Mouse (Mus musculus): ENCODE results near the gene Fcho1. TPM values are rescaled to one million over a fixed set of nuclear protein-coding genes. Genes with fewer than 3 reads are reported as not detected.
"Not testable (repeated sequence)": the region's sequence is repeated elsewhere in the genome, so short reads cannot be mapped to it uniquely, and the experiment has no call there.

Gene Fcho1
- polyA plus RNA-seq (2015; fragmentation: Nextera tagmentation; extraction: Ambion mirVana) = 8.1 and 9.8 TPM in 2 replicates

DNA sequence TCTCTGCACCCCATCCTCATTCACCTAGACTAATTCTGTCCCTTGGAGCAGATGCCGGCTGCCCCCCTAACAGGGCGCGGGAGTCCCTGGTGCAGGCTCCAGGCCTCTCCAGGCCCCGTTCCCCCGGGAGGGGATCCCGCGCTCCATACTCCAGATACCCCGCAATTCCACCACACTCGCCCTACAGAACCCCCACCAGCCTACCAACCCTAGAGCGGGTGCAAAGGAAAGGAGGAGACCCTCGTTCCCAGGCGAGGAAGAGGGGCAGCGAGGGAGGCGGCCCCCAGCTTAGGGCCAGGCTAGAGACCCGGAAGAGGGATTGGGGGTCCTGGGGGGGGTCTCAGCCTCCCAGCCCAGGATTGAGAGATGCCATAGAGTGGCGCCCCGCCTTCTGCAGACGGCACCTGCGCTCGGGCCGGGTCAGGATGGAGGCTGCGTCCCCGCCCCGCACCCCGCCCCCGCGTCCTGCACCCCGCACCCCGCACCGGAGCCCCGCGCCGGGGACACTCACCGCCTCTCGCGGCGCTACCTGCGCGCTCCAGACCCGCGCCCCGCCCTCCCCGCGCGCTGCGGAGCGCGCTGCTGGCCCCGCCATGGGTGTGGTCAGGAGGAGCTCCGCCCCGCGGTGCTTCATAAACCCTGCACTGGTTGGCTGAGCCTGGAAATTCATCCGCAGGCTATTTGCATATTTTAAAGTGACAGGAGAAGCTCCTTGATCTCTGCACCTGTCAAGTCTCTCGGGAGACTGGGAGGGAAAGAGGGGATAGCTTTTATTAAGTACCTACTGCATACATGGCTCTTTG, at the start of gene Fcho1:
Fcho1 (minus strand) TSS at position 595 of the 803 bp plus-strand sequence.
- Histone ChIP-seq H3K9me3 (replicated peaks) (no peaks in the 10 kb centered on the region), H3K36me3 (no peaks in the 10 kb centered on the region), H3K27ac (replicated peaks) (no peak within 1 kb of the TSS), H3K27me3 (peaks cover 29% of the 10 kb centered on the region), H3K9ac (peak within 1 kb of the TSS; percentile 24), H3K4me3 (replicated peaks) (peak within 1 kb of the TSS; percentile 59), H3K4me2 (replicated peaks) (peak within 1 kb of the TSS; percentile 86), H3K4me1 (peaks cover 19% of the 10 kb centered on the region)
- WGBS = under 1% methylated on average over 54 of the region's 54 CpGs
- peak; percentile 74 for ATAC-seq (ENCODE audit: insufficient number of reproducible peaks, low FRiP score, low TSS enrichment, low read depth)

DNA sequence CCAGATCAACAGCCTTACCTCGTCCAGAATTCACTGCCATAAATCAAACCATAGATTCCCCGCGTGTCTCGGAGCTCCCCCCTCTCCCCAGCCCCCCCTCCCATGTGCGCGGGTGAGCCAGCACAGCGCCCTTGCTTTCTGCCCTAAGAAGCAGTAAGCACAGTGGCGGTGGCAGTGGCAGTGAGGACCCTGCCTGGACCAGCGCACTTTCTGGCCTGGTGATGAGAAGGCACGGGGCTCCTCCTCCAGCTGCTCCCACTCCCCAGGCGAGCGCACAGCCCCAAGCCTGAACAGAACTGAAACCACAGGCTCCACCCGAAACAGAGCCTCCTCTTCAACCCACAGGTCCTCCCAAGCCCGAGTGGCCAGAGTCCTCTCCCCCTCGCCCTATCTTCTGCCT, 45.8 kb upstream of the Fcho1 start:
- H3K4me3 ChIP-seq (replicated peaks) = no peak overlapping the region
- H3K27ac ChIP-seq (replicated peaks) = no peak overlapping the region
- no peaks in the 10 kb centered on the region for H3K36me3 ChIP-seq
- WGBS = 87% methylated on average over 15 of the region's 15 CpGs
- H3K4me2 ChIP-seq (replicated peaks) = no peak overlapping the region
- H3K27me3 ChIP-seq = no peaks in the 10 kb centered on the region
- no peaks in the 10 kb centered on the region for H3K4me1 ChIP-seq
- H3K9me3 ChIP-seq (replicated peaks) = peaks cover 6% of the 10 kb centered on the region; the same call in 1 of the 2 replicates
- H3K9ac ChIP-seq = no peak overlapping the region
- no peak for ATAC-seq (ENCODE audit: insufficient number of reproducible peaks, low FRiP score, low TSS enrichment, low read depth)

DNA sequence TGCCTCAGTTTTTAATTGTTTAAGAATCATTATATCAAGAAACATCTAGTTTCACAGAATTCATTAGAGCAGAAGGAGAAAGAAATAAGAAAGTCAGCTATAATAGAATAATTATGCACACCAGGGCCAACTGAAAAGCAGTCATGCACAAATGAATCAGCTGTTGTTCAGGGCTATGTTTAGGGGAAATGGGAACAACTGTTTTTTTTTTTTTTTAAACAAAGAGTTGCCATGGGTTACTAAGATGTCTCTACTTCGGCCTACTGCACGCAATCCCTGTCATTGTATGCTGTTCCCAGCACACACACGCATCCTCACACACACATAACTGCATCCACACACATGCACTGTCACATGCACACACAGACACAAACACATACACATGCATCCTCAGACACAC, 33.3 kb upstream of the Fcho1 start:
- Histone ChIP-seq H3K4me2 (replicated peaks) (no peak overlapping the region), H3K27ac (replicated peaks) (no peak overlapping the region), H3K4me3 (replicated peaks) (no peak overlapping the region), H3K9ac (no peak overlapping the region), H3K27me3 (no peaks in the 10 kb centered on the region), H3K4me1 (no peaks in the 10 kb centered on the region), H3K36me3 (no peaks in the 10 kb centered on the region), H3K9me3 (replicated peaks) (no peaks in the 10 kb centered on the region)
- no peak for ATAC-seq (ENCODE audit: insufficient number of reproducible peaks, low FRiP score, low TSS enrichment, low read depth)
- WGBS = 85% methylated on average over 3 of the region's 3 CpGs

DNA sequence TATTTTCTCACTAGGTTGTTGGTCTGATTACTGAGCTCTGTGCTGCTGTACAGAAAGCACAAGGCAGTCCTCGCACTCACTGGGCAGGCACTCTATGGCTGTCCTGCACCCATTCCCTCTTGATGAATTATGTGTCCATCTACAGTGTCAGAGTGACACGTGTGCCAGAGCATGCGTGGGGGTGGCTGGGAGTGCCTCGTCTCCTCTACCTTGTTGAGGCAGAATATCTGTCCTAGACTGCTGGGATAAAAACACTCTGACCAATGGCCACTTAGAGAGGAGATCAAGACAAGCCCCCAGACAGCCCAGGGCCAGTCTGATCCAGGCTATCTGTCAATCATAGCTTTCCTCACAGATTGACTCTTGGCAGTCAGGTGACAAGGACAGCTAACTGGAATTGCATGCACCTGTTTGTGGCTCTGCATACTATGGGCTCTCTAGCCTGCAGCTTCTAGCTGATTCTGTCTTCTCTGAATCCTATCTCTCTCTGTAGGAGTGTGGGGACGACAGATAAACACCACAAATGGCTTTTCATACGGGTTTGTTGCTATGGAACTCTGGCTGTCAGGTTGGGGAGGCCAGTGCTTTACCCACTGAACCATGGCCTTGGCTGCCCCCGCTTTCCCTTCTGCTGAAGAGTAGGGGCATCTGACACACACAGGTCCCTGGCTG, 27.5 kb upstream of the Fcho1 start:
- not testable (repeated sequence) for H3K9ac ChIP-seq

DNA sequence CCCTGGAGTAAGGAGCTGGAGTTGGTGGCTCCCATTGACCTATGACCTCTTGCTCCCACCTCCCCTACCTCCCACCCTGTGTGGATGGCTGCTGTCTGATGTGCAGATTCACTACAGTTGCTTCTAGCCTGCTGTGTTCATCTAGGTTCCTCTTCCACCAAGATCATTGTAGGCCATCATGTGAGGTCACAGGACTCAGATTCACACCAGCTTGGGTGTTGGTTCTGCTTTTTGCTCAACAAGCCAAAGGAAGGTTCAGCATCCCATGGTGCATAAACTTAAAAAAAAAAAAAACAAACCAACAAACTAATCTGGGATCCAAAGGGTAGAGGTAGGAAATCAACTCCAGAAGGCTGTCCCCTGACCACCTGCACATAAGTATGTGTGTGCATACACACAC, 26.7 kb upstream of the Fcho1 start:
- not testable (repeated sequence) for ATAC-seq (ENCODE audit: insufficient number of reproducible peaks, low FRiP score, low TSS enrichment, low read depth); H3K4me1 ChIP-seq

More for the DNA sequence above, 27.5 kb upstream of the Fcho1 start:
- H3K4me3 ChIP-seq (replicated peaks); H3K27me3 ChIP-seq; H3K27ac ChIP-seq (replicated peaks); H3K36me3 ChIP-seq; ATAC-seq (ENCODE audit: insufficient number of reproducible peaks, low FRiP score, low TSS enrichment, low read depth); H3K4me2 ChIP-seq (replicated peaks); H3K9me3 ChIP-seq (replicated peaks); H3K4me1 ChIP-seq: not testable (repeated sequence)
- 60% methylated on average over 7 of the region's 7 CpGs for WGBS

DNA sequence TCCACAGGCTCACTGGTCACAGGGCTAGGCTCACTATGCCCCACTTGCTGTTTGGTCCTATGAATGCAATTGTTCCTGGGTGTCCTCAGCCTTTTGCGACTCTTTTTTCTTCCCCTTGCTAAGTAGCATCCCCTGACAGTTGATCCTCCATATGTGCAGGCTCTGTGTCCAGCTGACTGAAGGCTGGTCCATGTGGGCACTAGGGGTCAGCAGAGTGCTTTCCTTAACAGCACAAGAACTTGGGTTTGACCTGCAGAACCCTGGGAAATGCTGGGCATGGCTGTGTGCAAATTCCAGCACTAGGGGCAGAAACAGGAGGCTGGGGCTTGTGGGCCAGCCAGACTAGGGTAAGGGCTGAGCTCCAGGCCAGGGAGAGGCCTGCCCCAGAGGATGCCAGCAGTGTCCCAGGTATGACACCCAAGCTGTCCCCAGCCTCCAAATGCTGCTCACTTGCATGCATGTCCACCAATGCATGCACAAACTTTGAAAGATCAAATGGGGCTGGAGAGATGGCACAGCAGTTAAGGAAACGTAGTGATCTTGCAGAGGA, 25.9 kb upstream of the Fcho1 start:
- H3K9me3 ChIP-seq (replicated peaks); H3K36me3 ChIP-seq; H3K9ac ChIP-seq; H3K27me3 ChIP-seq; H3K4me3 ChIP-seq (replicated peaks); H3K4me2 ChIP-seq (replicated peaks); H3K27ac ChIP-seq (replicated peaks); H3K4me1 ChIP-seq: not testable (repeated sequence)
- WGBS = 57% methylated on average over 2 of the region's 2 CpGs
- 0 out of 2 replicates have a peak, but pooled peaks have one; percentile 16 for ATAC-seq (ENCODE audit: insufficient number of reproducible peaks, low FRiP score, low TSS enrichment, low read depth)

More for the DNA sequence above, 26.7 kb upstream of the Fcho1 start:
- not testable (repeated sequence) for H3K36me3 ChIP-seq; H3K27me3 ChIP-seq; H3K9ac ChIP-seq; H3K9me3 ChIP-seq (replicated peaks); H3K4me2 ChIP-seq (replicated peaks); H3K4me3 ChIP-seq (replicated peaks); H3K27ac ChIP-seq (replicated peaks)

DNA sequence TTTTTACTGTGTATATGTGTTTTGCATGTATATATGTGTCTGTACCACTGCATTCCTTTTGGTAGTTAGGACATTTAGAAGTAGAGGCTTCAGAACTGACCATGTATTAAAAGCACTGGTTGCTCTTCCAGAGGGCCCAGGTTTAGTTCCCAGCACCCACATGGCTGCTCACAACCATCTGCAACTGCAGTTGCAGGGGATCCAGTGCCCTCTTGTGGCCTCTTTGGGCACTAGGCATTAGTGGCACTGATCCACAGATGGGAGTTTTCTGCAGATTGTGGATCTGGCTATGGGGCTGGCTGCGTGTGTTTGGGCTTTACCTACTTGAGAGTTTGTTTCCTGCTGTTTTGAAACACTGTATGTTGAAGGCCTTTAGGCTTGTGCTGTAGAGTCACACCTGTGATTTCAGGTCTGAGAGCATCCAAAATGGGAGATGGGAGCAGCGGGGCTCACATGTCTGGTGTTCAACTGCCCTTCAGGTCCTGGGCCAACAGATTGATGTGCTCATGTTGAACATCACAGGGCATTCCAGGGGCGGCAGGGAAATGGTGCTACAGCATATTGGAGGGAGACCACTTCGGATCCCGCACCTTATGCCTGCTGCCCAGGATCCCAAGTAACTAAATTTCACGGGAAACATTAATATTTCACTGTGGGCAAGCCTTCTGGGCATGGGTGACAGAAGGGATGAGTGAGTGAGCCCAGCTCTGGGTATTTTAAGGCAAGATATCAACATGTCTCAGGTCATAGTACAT, 24.0 kb upstream of the Fcho1 start:
- ATAC-seq (ENCODE audit: insufficient number of reproducible peaks, low FRiP score, low TSS enrichment, low read depth); H3K27me3 ChIP-seq; H3K9ac ChIP-seq; H3K9me3 ChIP-seq (replicated peaks); H3K4me1 ChIP-seq; H3K27ac ChIP-seq (replicated peaks); H3K4me3 ChIP-seq (replicated peaks); H3K36me3 ChIP-seq; H3K4me2 ChIP-seq (replicated peaks): not testable (repeated sequence)
- 86% methylated on average over 6 of the region's 6 CpGs for WGBS

DNA sequence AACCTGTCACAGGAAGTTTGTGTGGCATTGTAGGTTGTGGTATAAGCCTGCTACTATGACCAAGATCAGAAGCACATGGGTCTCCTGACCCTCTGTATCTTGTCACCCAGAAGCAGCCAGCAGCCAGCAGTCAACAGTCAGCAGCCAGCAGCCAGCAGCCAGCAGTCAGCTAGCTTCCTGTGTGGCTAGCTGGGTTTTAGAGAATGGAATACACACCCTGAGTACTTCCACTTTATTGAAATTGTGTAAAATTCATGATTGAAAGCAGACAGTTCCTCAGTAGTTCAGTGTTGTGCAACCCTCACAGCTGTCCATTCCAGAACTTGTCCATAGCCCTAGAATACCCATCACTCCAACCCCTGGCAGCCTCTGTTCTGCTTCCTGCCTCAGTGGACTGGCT, 21.6 kb upstream of the Fcho1 start:
- not testable (repeated sequence) for H3K4me2 ChIP-seq (replicated peaks); H3K4me1 ChIP-seq; H3K27me3 ChIP-seq; H3K36me3 ChIP-seq; H3K9ac ChIP-seq; H3K9me3 ChIP-seq (replicated peaks); H3K4me3 ChIP-seq (replicated peaks); H3K27ac ChIP-seq (replicated peaks); ATAC-seq (ENCODE audit: insufficient number of reproducible peaks, low FRiP score, low TSS enrichment, low read depth)

DNA sequence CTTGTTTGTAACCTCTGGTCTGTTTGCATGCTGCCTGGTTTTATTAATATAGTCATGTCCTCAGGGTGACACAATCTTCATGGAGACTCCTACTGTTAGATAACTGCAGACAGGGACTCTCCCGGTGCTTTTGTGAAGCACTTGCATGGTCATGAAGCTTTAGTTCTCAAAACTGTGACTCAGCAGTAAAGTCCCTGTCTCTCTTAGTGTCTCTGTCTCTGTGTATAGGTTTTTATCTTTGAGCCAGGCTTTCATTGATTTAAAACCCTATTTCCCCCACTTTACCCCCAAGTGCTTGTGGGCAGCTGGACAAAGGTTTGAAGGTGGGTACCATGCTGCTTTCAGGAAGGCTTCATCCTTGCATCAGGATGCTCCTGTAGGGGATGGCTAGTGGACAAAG, 19.8 kb upstream of the Fcho1 start:
- Histone ChIP-seq H3K9ac (no peak overlapping the region), H3K27ac (replicated peaks) (no peak overlapping the region), H3K4me2 (replicated peaks) (no peak overlapping the region), H3K4me1 (peaks cover 7% of the 10 kb centered on the region; the same call in 1 of the 2 replicates), H3K9me3 (replicated peaks) (no peaks in the 10 kb centered on the region), H3K36me3 (no peaks in the 10 kb centered on the region), H3K4me3 (replicated peaks) (no peak overlapping the region), H3K27me3 (no peaks in the 10 kb centered on the region; the same call in 1 of the 2 replicates)
- no peak for ATAC-seq (ENCODE audit: insufficient number of reproducible peaks, low FRiP score, low TSS enrichment, low read depth)
- WGBS = 84% methylated on average over 1 of the region's 1 CpGs

DNA sequence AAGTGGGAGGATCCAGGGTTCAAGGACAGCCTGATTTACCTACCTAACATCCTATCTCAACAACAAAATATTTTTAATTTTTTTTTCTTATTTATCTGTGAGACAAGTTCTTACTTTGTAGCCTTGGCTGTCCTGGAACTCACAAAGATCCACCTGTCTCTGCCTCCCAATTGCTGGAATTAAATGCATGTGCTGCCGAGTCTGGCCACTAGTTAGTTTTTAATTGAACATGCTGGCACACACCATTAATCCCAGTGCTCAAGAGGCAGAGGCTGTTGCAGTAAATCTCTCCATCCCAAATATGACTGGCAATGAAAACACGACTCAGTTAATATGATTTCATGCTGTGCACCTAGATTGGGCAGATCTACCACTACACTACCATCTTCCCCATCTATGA, 17.3 kb upstream of the Fcho1 start:
- no peaks in the 10 kb centered on the region for H3K36me3 ChIP-seq
- WGBS = 52% methylated on average over 2 of the region's 2 CpGs
- H3K9ac ChIP-seq = no peak overlapping the region
- no peaks in the 10 kb centered on the region; the same call in 1 of the 2 replicates for H3K27me3 ChIP-seq
- H3K27ac ChIP-seq (replicated peaks) = no peak overlapping the region
- peaks cover 7% of the 10 kb centered on the region; the same call in 1 of the 2 replicates for H3K4me1 ChIP-seq
- no peak for ATAC-seq (ENCODE audit: insufficient number of reproducible peaks, low FRiP score, low TSS enrichment, low read depth)
- no peak overlapping the region for H3K4me2 ChIP-seq (replicated peaks)
- no peaks in the 10 kb centered on the region for H3K9me3 ChIP-seq (replicated peaks)
- H3K4me3 ChIP-seq (replicated peaks) = no peak overlapping the region

DNA sequence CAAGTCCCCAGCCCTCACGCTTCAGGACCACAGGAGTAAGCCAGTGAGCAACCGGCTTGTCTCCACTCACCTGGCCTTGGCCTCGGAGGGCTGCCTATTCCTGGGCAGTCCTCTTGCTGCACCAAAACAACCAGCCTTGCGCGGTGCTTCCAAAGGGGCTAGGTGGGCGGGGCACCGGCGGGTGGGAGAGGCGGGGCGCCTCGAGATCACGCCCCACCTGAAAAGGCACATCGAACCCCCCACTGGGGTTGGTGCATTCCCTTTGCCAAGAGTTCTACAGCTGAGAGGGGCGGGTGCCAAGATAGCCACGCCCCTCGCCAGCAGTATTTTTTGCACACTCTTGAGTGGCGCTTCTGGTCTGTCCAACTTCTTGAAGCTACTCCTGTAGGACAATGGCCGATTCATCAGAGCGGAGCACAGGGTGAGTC, 16.2 kb upstream of the Fcho1 start:
- peak overlapping the region; percentile 16; the same call in 1 of the 2 replicates for H3K4me3 ChIP-seq (replicated peaks)
- 4% methylated on average over 19 of the region's 19 CpGs for WGBS
- no peaks in the 10 kb centered on the region; the same call in 1 of the 2 replicates for H3K27me3 ChIP-seq
- no peaks in the 10 kb centered on the region for H3K36me3 ChIP-seq
- no peaks in the 10 kb centered on the region for H3K9me3 ChIP-seq (replicated peaks)
- ATAC-seq (ENCODE audit: insufficient number of reproducible peaks, low FRiP score, low TSS enrichment, low read depth) = no peak
- peak overlapping the region; percentile 44 for H3K4me2 ChIP-seq (replicated peaks)
- H3K4me1 ChIP-seq = peaks cover 7% of the 10 kb centered on the region; the same call in 1 of the 2 replicates
- H3K9ac ChIP-seq = no peak overlapping the region
- H3K27ac ChIP-seq (replicated peaks) = no peak overlapping the region
